Mouse (Mus musculus): ENCODE data around the gene Gm10337. TPM values are rescaled to one million over a fixed set of nuclear protein-coding genes. Genes with fewer than 3 reads are reported as not detected.

The Gm10337 gene
- polyA plus RNA-seq, 1 experiment, result not detected

- DNase-seq (ENCODE audit: low read depth), result no peak
These were observed 3.7 kb upstream of the Gm10337 start for GRCm38 (mm10) chr15:102499851-102500250.

GRCm38 (mm10) chr15:102500479-102500878 lies 3.0 kb upstream of the Gm10337 start:
- no peak for DNase-seq (ENCODE audit: low read depth)

DNA sequence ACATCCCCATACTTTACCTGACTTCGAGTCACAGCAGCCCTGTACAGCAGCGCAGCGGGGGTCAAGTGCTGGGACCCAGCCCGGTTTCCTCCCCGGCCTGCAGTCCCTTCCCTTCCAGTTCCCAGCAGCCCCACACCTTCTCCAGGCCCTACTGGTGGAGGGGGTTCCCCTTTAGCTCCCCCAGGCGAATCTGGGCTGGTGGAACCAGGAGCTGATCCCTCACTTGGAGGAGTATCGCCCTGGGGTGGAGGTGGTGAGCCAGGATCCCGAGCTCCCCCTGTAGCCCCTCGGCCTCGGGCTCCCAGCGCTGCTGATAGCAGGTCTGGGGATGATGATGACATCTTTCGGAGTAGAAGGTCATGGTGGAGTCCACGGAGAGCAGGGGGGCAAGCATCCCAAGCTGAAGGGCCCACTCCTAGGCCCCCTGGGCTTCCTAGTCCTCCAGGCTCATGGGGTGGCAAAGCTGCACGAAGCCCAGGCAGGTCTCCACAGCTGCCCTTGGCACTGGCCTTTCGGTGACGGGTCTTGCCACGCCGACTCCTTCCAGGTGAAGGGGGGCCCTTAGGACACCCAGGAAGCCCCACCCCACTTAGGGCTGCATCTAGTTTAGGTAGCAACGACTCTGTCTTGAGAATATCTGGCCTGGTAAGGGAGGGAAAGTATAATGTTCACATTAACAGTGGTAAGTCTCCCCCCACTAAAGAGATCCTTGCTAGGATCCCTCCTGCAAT lies 2.3 kb upstream of the Gm10337 start:
- DNase-seq (ENCODE audit: low read depth), result no peak

DNA sequence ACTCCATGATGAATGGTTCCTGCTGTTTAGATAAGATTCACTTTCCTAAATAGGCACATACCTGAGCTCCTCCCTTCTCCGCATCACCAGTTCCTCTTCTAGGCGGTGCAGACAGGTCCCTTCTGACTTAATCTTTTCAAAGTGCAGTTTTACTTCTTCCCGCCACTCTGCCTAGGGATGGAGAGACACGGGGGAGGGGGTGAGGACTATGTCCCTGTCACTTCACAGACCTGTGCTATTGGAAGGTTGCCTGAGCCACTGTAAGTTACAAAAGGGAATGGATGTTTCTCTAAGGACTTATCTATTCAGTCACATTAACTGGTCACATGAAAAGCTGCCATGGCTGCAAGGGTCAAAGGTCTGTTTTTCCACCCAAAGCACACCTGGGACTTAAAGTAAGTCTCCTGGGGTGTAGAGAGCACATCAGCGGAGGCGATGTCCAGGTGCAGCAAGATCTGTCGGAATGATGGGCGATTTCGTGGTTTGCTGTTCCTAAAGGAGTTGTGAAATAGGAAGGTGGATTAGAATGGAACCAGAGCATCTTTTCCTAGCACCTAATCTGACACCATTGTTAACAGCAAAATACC lies 1.2 kb upstream of the Gm10337 start:
- DNase-seq (ENCODE audit: low read depth), result no peak

DNA sequence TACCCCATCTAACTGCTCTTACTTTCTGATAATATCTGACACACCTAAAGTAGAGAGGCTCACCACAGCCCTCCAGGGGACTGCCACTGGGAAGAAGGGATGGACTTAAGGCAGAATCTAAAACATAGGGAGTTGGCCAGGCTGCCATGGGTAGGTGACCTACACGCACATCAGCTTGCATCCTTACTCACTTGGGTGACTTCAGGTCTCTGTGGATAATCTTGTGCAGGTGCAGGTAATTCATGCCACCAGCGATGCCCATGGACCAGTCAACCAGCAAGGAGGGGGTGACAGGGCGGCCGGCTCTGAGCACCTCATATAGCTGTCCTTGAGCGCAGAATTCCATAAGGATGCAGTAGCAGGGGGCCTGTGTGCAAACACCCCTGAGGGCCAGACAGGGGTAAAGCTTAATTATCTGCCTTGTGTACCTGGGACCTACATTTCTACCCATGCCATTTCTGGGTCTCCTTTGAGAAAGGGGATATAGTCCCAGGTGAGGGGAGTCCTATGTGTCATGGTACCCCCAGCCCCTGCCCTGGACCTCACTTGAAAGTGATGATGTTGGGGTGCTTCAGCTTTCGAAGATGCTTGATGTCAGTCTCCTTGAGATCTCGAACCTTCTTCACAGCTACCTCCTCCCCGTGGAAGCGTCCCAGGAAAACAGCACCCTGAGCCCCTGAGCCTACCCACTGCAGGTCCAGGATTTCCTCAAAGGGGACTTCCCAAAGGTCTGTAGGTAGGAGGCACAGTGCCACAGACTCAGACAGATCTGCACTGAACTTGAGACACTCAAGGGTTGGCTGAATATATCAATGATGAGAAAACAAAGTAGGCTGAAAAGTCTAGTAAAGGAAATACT lies 631 bp downstream of the Gm10337 start:
- no peak for DNase-seq (ENCODE audit: low read depth)

GRCm38 (mm10) chr15:102505073-102505769 lies 1.7 kb downstream of the Gm10337 start:
- no peak for DNase-seq (ENCODE audit: low read depth)

DNA sequence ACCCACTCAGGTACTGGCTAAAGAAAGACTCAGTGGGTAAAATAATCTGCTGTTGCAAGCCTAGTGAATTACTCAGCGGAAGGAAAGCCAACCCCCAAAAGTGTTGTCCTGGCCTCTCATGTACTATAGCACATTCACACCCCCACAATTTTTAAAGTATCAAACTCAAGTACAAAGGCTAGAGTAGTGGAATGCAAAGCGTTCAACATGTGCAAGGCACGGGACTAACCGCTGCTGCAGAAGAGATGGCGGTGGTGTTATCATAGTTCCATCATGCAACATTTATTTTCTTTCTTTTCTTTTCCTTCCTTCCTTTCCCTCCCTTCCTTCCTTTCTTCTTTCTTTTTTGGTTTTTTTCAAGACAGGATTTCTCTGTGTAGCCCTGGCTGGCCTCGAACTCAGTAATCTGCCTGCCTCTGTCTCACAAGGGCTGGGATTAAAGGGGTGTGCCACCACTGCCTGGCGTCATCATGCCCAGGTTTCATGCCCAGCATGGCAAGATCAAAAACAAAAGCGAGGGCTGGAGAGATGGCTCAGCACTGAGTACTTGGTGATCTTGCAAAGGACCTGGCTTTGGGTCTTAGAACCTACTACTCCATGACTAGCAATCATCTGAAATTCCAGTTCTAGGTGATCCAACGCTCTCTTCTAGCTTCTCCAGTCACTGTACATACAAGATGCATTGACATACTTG lies 2.4 kb downstream of the Gm10337 start:
- no peak for DNase-seq (ENCODE audit: low read depth)

DNA sequence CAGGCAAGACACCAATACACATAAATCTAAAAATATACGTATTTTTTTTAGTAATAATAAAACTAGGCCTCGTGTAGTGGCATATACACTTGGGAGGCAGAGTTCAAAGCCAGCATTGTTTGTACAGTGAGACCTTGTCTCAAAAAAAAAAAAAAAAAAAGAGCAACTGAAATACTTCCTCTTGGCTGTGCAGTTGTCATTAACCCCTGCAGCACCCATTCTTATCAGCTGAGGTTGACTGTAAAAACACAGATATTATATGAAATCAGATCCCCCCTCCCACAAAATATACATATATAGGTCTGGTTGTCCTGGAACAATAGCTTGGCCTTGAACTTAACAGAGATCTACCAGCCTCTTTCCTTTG lies 2.9 kb downstream of the Gm10337 start:
- DNase-seq (ENCODE audit: low read depth), result no peak

DNA sequence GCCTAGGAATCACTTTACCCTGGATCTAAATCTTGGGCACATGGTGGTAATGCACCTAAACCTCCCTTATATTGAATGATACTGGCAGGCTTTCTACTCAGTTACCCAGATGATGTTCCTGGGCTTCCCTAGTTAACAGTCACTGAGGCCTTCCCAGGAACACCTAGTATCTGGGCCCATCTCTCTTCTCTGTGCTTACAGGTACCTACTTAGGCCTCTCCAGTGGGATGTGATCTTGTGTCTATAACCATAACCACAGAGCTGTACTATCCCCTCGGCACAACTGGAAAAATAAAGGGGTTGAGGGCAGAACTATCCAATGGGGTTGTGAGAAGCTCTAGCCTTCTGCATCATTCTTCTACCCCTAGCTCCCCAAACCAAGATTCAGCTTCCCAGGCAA lies 3.3 kb downstream of the Gm10337 start:
- no peak for DNase-seq (ENCODE audit: low read depth)

- DNase-seq (ENCODE audit: low read depth), result no peak
These were observed 4.0 kb downstream of the Gm10337 start for GRCm38 (mm10) chr15:102507561-102507960.

GRCm38 (mm10) chr15:102508336-102508735 lies 4.8 kb downstream of the Gm10337 start:
- no peak for DNase-seq (ENCODE audit: low read depth)

GRCm38 (mm10) chr15:102510110-102510509 lies 6.6 kb downstream of the Gm10337 start:
- no peak for DNase-seq (ENCODE audit: low read depth)

GRCm38 (mm10) chr15:102510590-102511284 lies 7.2 kb downstream of the Gm10337 start:
- DNase-seq (ENCODE audit: low read depth), result no peak

DNA sequence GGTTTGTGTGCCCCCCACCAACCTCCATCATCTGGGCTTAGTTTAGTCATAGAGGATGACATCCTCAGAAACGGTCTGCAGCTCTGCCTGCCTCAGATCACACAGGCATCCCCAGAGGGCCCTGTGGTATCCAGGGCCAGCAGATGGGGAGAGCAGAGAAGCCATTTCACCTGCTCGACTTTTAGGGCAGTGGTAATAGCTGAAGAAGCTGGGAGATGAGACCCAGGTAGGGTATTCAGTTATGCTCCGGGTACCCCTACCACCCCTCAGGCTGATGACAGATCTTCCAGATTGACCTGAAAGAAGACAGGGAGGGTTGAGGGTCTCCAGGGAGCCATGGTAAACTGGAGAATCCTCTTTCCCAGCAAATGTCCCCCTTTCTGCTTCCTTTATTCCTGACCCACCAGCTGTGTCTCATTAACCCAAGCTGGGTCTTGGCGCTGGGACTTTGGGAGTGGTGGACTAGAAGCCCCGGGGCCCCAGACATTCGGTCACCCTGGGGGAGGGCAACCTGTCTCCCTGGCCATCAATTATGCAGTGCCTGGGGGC lies 7.8 kb downstream of the Gm10337 start:
- DNase-seq (ENCODE audit: low read depth), result no peak

- DNase-seq (ENCODE audit: low read depth), result no peak
These were observed 8.5 kb downstream of the Gm10337 start for GRCm38 (mm10) chr15:102512010-102512409.

DNA sequence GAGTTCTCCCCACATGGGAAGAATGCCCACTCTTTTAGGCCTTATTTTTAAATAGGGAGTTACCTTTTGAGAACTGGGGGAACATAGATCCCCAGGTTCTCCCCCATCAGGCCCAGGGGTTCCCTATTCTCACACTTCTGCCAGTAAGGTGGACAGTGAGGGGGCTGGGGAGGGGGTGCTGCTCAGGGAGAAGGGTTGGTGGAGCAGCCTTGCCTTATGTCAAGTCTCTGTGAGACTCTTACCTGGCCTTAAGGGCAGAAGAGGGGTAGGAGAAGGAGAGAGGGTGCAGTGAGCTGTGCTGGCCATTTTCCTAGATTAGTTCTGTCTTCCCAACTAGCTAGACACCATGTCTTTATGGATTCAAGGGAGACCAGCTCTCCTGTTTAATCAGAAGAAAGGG lies 8.9 kb downstream of the Gm10337 start:
- DNase-seq (ENCODE audit: low read depth), result no peak

- no peak for DNase-seq (ENCODE audit: low read depth)
These were observed 9.5 kb downstream of the Gm10337 start for GRCm38 (mm10) chr15:102513004-102513403.

DNA sequence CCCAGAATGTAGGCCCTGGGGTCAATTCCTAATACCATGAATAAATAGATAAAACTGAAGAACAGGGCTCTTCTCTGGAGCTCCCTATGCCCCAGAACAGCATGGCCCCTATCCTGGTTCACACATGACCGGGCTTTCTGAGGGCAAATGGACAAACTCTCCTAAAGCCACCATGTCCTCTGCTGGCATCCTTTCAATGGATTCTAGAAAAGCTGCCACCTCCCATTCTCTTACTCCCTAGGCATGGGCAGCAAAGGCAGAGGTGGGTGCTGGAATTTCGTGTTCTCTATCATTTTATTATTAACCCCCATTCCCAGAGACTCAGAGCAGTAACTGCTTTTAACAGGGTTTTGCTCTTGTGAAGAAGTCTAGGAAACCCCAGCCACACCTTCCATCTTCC lies 11.7 kb downstream of the Gm10337 start:
- no peak for DNase-seq (ENCODE audit: low read depth)

DNA sequence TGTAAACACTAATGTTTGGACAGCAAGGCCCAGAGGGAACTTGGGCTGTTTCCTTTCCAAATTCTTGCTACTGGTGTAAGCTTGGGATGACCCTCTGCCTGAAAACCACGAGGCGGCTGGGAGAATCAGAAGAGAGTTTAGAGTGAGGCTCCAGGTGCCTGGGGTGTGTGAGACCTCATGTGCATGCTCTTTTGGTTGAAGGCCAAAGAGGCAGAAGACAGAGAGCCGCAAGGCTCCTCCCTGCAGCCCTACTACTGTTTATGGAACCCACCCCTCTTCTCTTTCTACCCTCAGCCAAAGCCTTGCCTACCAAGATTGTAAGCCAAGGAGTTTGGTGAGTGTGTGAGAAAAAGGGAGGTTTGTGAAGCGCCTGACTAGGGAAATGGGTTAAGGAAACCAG lies 12.3 kb downstream of the Gm10337 start:
- DNase-seq (ENCODE audit: low read depth), result no peak

DNA sequence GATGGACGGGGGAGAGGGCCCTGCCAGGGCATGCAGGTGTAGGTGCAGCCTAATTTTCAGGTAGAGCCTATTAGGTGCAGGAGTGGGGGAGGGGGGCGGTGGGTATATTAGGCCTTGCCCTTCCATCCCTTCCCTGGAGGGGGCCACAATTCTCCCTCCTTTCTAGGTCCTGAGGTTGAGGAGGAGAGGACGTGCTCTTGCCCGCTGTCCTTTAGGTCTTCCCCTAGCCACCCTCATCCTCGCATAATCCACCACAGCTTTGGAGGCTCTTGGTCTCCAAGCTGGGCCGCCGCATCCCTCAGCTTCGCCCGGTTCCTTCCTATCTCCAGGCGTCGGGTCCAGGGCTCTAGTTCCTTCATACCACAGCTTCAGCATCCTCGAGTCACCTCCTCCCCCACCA lies 12.8 kb downstream of the Gm10337 start:
- DNase-seq (ENCODE audit: low read depth), result no peak
